Mouse (Mus musculus): ENCODE results near the gene Socs3.

- TF ChIP-seq CTCF (IDR thresholded peaks at IDR 0.05; ENCODE audit: borderline replicate concordance, control insufficient read depth, extremely low read depth, insufficient read depth, low read length, poor library complexity): no peak
- no peak for TF ChIP-seq POLR2A (IDR thresholded peaks at IDR 0.05; ENCODE audit: control insufficient read depth, extremely low read depth, insufficient read depth, low read length, poor library complexity)
These were observed 37.7 kb downstream of the Socs3 start for GRCm38 (mm10) chr11:117932195-117932594.

Measured in thymus, adult 2 months (tissue).